In genomic region chr17:49079647-49080046, GRCm38 (mm10) we compare ENCODE assay signal across 27 mouse cellular contexts.
A peak's percentile ranks its signal among the peaks of the same experiment; 100 is the strongest.
DNase-seq lines count a peak whose midpoint lies in the region; ATAC-seq and TF ChIP-seq lines count a peak whose summit lies in the region.
"Had no signal": no experiment of that assay in that cellular context is flagged by ENCODE, and none has a peak within 500 bp of the region (broad histone marks: within the 10 kb centered on the region; RNA-seq: fewer than 3 reads in every experiment).

No protein-coding gene starts in this region.

- no peak for TF ChIP-seq EP300 in liver, postnatal 0 days (IDR thresholded peaks at IDR 0.05; ENCODE audit: low read depth)

- no peak for ATAC-seq in liver, postnatal 0 days
- ATAC-seq: activated CD4-positive, CD25-positive, alpha-beta regulatory T cell, adult 4 months; CD4-positive, CD25-positive, alpha-beta regulatory T cell, adult 4 months; forebrain, embryonic 14.5 days; forebrain, embryonic 16.5 days; Patski had no signal

- no peak overlapping the region for H3K27ac ChIP-seq in thymus, adult 2 months (ENCODE audit: control insufficient read depth, insufficient read depth, low read length)
- H3K27ac ChIP-seq in liver, postnatal 0 days (ENCODE audit: low read depth), result no peak overlapping the region
- H3K27ac ChIP-seq: embryonic facial prominence, embryonic 13.5 days; embryonic facial prominence, embryonic 15.5 days; forebrain, embryonic 10.5 days; forebrain, embryonic 12.5 days had no signal

- 8% methylated on average over 2 of the region's 2 CpGs for WGBS in thymus, adult 2 months
- 19% methylated on average over 2 of the region's 2 CpGs for WGBS in liver, postnatal 0 days (ENCODE audit: insufficient replicate concordance)

- no peak overlapping the region for H3K4me3 ChIP-seq in thymus, adult 2 months (ENCODE audit: control insufficient read depth, insufficient read depth, low read length)
- H3K4me3 ChIP-seq in liver, postnatal 0 days (ENCODE audit: low read depth, low read length), result no peak overlapping the region
- H3K4me3 ChIP-seq: embryonic facial prominence, embryonic 13.5 days; embryonic facial prominence, embryonic 15.5 days; erythroblast, embryonic 14.5 days; forebrain, embryonic 10.5 days; forebrain, embryonic 12.5 days had no signal

- H3K27me3 ChIP-seq in thymus, adult 2 months (ENCODE audit: control insufficient read depth, insufficient read depth, low read length), result no peaks in the 10 kb centered on the region
- H3K27me3 ChIP-seq in liver, postnatal 0 days (ENCODE audit: insufficient read depth, low read length), result no peaks in the 10 kb centered on the region
- H3K27me3 ChIP-seq: CH12.LX; embryonic facial prominence, embryonic 13.5 days; embryonic facial prominence, embryonic 15.5 days; forebrain, embryonic 12.5 days; Patski had no signal

- no peak for TF ChIP-seq POLR2A in thymus, adult 2 months (IDR thresholded peaks at IDR 0.05; ENCODE audit: control insufficient read depth, extremely low read depth, insufficient read depth, low read length, poor library complexity)

- H3K36me3 ChIP-seq in thymus, adult 2 months (ENCODE audit: control insufficient read depth, insufficient read depth, low read length), result no peaks in the 10 kb centered on the region
- no peaks in the 10 kb centered on the region for H3K36me3 ChIP-seq in liver, postnatal 0 days (replicated peaks; ENCODE audit: insufficient read depth, low read length)
- H3K36me3 ChIP-seq: embryonic facial prominence, embryonic 13.5 days; embryonic facial prominence, embryonic 15.5 days; forebrain, embryonic 10.5 days; forebrain, embryonic 12.5 days; G1E had no signal

- DNase-seq in thymus, adult 2 months, result peak; percentile 3
- DNase-seq in thymus, postnatal 4 days, result no peak
- DNase-seq in thymus, postnatal 25 days, result peak; percentile 4
- DNase-seq in thymus, postnatal 0 days (ENCODE audit: low spot score), result no peak
- DNase-seq in liver, postnatal 0 days, result no peak
- DNase-seq: adrenal gland, adult 8-10 months; adrenal gland, postnatal 14 days; adrenal gland, postnatal 36 days; B cell, adult 2 months; cerebellum, adult 11-12 months; cerebellum, adult 2 months; cerebellum, adult 9-10 months; cerebellum, postnatal 10 days; cerebellum, postnatal 25 days; embryo, embryonic 11 days had no signal

- no peak overlapping the region for H3K9ac ChIP-seq in liver, postnatal 0 days (replicated peaks)
- H3K9ac ChIP-seq: embryonic facial prominence, embryonic 13.5 days; embryonic facial prominence, embryonic 15.5 days; forebrain, embryonic 12.5 days had no signal

- TF ChIP-seq CTCF in thymus, adult 2 months (IDR thresholded peaks at IDR 0.05; ENCODE audit: borderline replicate concordance, control insufficient read depth, extremely low read depth, insufficient read depth, low read length, poor library complexity), result no peak
- no peak for TF ChIP-seq CTCF in liver, postnatal 0 days (IDR thresholded peaks at IDR 0.05; ENCODE audit: low read depth)

- no peaks in the 10 kb centered on the region for H3K9me3 ChIP-seq in liver, postnatal 0 days (ENCODE audit: low read length)
- H3K9me3 ChIP-seq: embryonic facial prominence, embryonic 13.5 days; embryonic facial prominence, embryonic 15.5 days; forebrain, embryonic 10.5 days; forebrain, embryonic 12.5 days had no signal

- H3K4me2 ChIP-seq in liver, postnatal 0 days (ENCODE audit: low read depth, low read length), result no peak overlapping the region
- H3K4me2 ChIP-seq: embryonic facial prominence, embryonic 13.5 days; embryonic facial prominence, embryonic 15.5 days; forebrain, embryonic 12.5 days had no signal

- 0 out of 2 replicates have a peak, but pooled peaks cover 4% of the 10 kb centered on the region for H3K4me1 ChIP-seq in thymus, adult 2 months (replicated peaks; ENCODE audit: control insufficient read depth, insufficient read depth, low read length)
- H3K4me1 ChIP-seq in liver, postnatal 0 days (ENCODE audit: insufficient read depth), result no peaks in the 10 kb centered on the region
- H3K4me1 ChIP-seq: embryonic facial prominence, embryonic 13.5 days; forebrain, embryonic 10.5 days; forebrain, embryonic 12.5 days had no signal

Comparison
In these comparisons a context has a peak if more than half of its experiments do, and no peak if none do; other contexts are left out.
1. DNase-seq: peak in thymus, adult 2 months (single experiment) and thymus, postnatal 25 days (single experiment); none in thymus, postnatal 4 days (single experiment), thymus, postnatal 0 days (single experiment) and liver, postnatal 0 days (single experiment).